Mouse (Mus musculus): ENCODE measurements around the gene Olfr550. TPM values are rescaled to one million over a fixed set of nuclear protein-coding genes. Genes with fewer than 3 reads are reported as not detected.
A peak's percentile ranks its signal among the peaks of the same experiment; 100 is the strongest.

Gene Olfr550
- polyA plus RNA-seq, 1 experiment, result not detected

DNA sequence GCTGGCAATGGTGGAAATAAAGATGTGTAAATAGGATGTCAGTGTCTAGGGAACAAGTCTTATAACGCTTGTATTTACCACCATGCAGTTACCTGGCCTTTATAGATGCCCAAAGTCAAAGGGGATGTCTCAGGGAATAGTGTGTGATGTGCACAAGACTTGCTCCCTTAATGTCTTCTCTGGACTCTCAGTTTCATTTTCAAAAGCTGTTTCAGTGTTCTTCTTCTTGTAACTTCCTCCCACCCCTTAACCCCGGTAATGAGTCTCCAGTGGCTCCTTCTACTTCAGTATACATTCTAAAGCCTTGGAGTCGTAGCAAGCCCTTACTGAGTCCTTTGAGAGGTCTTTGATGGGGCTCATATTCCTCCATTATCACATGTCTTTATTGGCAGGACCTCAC, 18.0 kb upstream of the Olfr550 start:
- no peak overlapping the region for H3K4me3 ChIP-seq (ENCODE audit: low read depth, low read length)
- no peak overlapping the region for H3K27ac ChIP-seq (ENCODE audit: insufficient read depth, low read length)
- H3K27me3 ChIP-seq (ENCODE audit: control insufficient read depth, insufficient read depth, low read length, poor library complexity, severe bottlenecking), result no peaks in the 10 kb centered on the region
- H3K9me3 ChIP-seq (replicated peaks; ENCODE audit: control insufficient read depth, insufficient read depth, low read length, poor library complexity, severe bottlenecking), result no peaks in the 10 kb centered on the region
- no peak overlapping the region for H3K9ac ChIP-seq (ENCODE audit: low read depth, poor library complexity, severe bottlenecking)
- no peaks in the 10 kb centered on the region for H3K4me1 ChIP-seq (ENCODE audit: control insufficient read depth, insufficient read depth, low read length)
- H3K36me3 ChIP-seq (ENCODE audit: control insufficient read depth, insufficient read depth, low read length, poor library complexity, severe bottlenecking), result no peaks in the 10 kb centered on the region
- TF ChIP-seq CTCF (IDR thresholded peaks at IDR 0.05; ENCODE audit: low read depth, low read length) (no peak), POLR2A (IDR thresholded peaks at IDR 0.05; ENCODE audit: insufficient read depth, low read length) (no peak), EP300 (IDR thresholded peaks at IDR 0.05; ENCODE audit: insufficient read depth, low read depth, low read length) (no peak)

DNA sequence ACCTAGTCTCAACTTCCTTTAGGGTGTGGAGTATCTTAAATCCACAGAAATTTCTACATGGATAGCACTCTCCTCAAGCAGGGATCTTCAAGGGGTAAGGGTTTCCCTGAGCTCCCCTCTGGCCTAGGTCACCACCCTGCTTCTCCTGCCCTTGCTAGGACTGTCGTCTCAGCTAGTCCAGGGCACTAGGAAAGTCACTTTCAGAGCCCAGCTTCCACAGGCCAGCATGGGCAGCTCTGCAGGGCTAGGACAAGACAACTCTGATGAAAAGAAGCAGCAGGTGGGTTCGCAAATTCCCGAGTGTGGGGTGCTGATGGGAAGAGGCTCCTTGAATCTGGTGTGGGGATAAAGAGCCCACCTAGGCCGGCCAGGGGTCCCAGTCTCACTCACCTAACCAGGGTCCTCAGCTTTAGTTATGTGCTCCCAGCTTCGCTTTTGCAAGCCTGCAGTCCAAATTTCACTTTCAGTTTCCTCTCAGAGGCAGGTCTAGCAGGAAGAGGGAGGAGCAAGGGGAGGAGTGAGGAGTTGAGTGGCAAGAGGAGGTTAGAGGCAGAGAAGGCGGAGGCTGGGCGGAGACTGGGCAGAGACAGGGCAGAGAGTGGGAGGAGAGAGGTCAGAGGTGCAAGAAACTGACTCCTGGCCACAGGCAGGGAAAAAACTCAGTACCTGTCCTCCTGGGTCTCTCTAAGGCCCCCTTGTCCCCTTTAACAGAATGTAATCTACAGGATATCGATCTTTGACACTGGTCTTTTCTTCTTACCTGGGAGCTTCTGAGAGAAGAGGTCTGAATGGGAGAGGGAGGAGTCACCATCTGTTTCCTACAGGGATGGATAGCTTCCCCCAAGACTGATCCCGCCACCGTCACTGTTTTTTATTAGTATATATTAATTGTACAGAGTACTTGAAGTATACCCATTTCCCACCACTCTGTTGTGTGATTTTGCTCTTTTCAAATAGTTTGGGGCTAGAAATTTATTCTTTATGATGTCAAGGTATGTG, 5.9 kb upstream of the Olfr550 start, which contains the start of gene Trim21:
Gene Trim21, minus strand, starts transcription at position 488 of the 999 bp plus-strand sequence.
- Histone ChIP-seq H3K4me3 (ENCODE audit: low read depth, low read length) (peak within 1 kb of the TSS; percentile 45), H3K27ac (ENCODE audit: insufficient read depth, low read length) (no peak within 1 kb of the TSS), H3K4me1 (ENCODE audit: control insufficient read depth, insufficient read depth, low read length) (no peaks in the 10 kb centered on the region), H3K9me3 (replicated peaks; ENCODE audit: control insufficient read depth, insufficient read depth, low read length, poor library complexity, severe bottlenecking) (no peaks in the 10 kb centered on the region), H3K36me3 (ENCODE audit: control insufficient read depth, insufficient read depth, low read length, poor library complexity, severe bottlenecking) (no peaks in the 10 kb centered on the region), H3K27me3 (ENCODE audit: control insufficient read depth, insufficient read depth, low read length, poor library complexity, severe bottlenecking) (no peaks in the 10 kb centered on the region), H3K9ac (ENCODE audit: low read depth, poor library complexity, severe bottlenecking) (no peak within 1 kb of the TSS)
- no peak for TF ChIP-seq CTCF (IDR thresholded peaks at IDR 0.05; ENCODE audit: low read depth, low read length)
- no peak for TF ChIP-seq EP300 (IDR thresholded peaks at IDR 0.05; ENCODE audit: insufficient read depth, low read depth, low read length)
- TF ChIP-seq POLR2A (IDR thresholded peaks at IDR 0.05; ENCODE audit: insufficient read depth, low read length), result no peak

DNA sequence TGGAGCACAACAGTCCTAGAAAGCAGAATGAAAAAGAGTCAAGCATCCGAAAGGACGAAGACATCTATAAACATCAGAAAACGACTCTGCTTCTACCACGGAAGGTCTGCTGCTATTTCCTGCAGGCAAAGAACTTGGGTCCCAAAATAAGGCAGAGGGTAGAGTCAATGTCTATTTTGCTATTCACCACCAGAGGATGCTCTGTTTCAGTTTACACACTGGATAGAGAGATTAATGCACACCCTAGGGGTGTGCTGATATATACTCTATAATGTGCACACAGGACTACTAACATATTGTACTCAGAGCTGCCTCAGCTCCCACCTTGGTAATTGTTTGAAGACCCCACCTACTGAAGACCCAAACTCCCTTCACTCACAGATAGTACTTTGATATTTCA, 5.0 kb upstream of the Olfr550 start:
- no peaks in the 10 kb centered on the region for H3K27me3 ChIP-seq (ENCODE audit: control insufficient read depth, insufficient read depth, low read length, poor library complexity, severe bottlenecking)
- no peak overlapping the region for H3K4me3 ChIP-seq (ENCODE audit: low read depth, low read length)
- TF ChIP-seq EP300 (IDR thresholded peaks at IDR 0.05; ENCODE audit: insufficient read depth, low read depth, low read length) (no peak), CTCF (IDR thresholded peaks at IDR 0.05; ENCODE audit: low read depth, low read length) (no peak), POLR2A (IDR thresholded peaks at IDR 0.05; ENCODE audit: insufficient read depth, low read length) (no peak)
- no peaks in the 10 kb centered on the region for H3K9me3 ChIP-seq (replicated peaks; ENCODE audit: control insufficient read depth, insufficient read depth, low read length, poor library complexity, severe bottlenecking)
- no peak overlapping the region for H3K27ac ChIP-seq (ENCODE audit: insufficient read depth, low read length)
- H3K4me1 ChIP-seq (ENCODE audit: control insufficient read depth, insufficient read depth, low read length), result no peaks in the 10 kb centered on the region
- H3K9ac ChIP-seq (ENCODE audit: low read depth, poor library complexity, severe bottlenecking), result no peak overlapping the region
- H3K36me3 ChIP-seq (ENCODE audit: control insufficient read depth, insufficient read depth, low read length, poor library complexity, severe bottlenecking), result no peaks in the 10 kb centered on the region

DNA sequence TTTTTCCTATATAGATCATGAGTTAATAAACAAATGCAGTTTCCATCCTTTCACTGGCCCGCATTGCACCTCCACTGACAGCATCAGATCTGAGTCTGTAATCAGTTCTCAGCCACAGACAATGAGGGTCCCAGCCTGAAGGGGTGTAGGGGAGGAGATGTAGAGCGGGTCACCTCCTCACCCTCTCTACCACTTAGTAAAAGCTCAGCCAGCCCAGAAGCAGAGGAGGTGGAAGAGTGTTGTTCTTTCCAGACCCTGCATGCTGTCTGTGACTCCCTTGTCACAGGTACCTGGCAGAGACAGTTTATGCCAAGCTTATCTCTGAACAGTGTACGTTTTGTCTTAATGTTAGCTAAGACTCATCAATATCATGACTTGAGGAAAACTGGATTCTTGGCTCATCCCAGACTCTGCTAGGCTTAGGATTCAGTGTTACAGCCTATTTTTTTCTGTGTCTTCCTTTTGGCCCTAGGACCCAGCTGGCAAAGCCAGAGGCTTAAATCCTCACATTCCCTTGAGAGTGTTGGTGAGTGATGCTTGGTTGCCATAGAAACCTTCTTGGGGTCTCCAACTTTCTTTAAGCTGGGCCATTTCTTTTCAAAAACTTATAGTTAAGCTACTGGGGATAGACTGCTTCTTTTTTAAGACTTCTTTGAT, 2.1 kb downstream of the Olfr550 start:
- Histone ChIP-seq H3K27ac (ENCODE audit: insufficient read depth, low read length) (no peak overlapping the region), H3K4me1 (ENCODE audit: control insufficient read depth, insufficient read depth, low read length) (no peaks in the 10 kb centered on the region), H3K27me3 (ENCODE audit: control insufficient read depth, insufficient read depth, low read length, poor library complexity, severe bottlenecking) (no peaks in the 10 kb centered on the region), H3K36me3 (ENCODE audit: control insufficient read depth, insufficient read depth, low read length, poor library complexity, severe bottlenecking) (no peaks in the 10 kb centered on the region), H3K9ac (ENCODE audit: low read depth, poor library complexity, severe bottlenecking) (no peak overlapping the region), H3K4me3 (ENCODE audit: low read depth, low read length) (no peak overlapping the region), H3K9me3 (replicated peaks; ENCODE audit: control insufficient read depth, insufficient read depth, low read length, poor library complexity, severe bottlenecking) (no peaks in the 10 kb centered on the region)
- TF ChIP-seq POLR2A (IDR thresholded peaks at IDR 0.05; ENCODE audit: insufficient read depth, low read length) (no peak), EP300 (IDR thresholded peaks at IDR 0.05; ENCODE audit: insufficient read depth, low read depth, low read length) (no peak)

DNA sequence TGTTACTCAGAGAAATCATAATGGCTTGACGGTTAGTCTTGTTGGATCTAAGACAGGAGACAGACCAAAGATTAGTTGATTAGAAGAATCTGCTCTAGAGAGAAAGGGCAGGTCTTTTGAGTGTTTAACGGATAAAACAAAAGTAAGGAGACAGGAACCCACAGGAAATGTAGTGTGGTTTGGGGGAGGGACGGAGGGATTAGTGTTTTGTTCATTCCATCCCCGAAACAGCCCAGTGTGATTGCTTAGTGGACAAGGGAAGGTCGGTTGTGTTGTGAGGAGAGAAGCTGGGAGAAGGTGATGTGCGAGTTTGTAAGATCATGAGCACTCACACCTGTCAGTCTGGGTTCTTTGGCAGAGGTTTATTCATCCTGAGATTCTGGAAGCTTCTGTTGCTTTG, 4.8 kb downstream of the Olfr550 start:
- H3K27me3 ChIP-seq (ENCODE audit: control insufficient read depth, insufficient read depth, low read length, poor library complexity, severe bottlenecking), result no peaks in the 10 kb centered on the region
- H3K36me3 ChIP-seq (ENCODE audit: control insufficient read depth, insufficient read depth, low read length, poor library complexity, severe bottlenecking), result no peaks in the 10 kb centered on the region
- no peak overlapping the region for H3K9ac ChIP-seq (ENCODE audit: low read depth, poor library complexity, severe bottlenecking)
- H3K27ac ChIP-seq (ENCODE audit: insufficient read depth, low read length), result no peak overlapping the region
- no peaks in the 10 kb centered on the region for H3K4me1 ChIP-seq (ENCODE audit: control insufficient read depth, insufficient read depth, low read length)
- TF ChIP-seq EP300 (IDR thresholded peaks at IDR 0.05; ENCODE audit: insufficient read depth, low read depth, low read length) (no peak), POLR2A (IDR thresholded peaks at IDR 0.05; ENCODE audit: insufficient read depth, low read length) (no peak), CTCF (IDR thresholded peaks at IDR 0.05; ENCODE audit: low read depth, low read length) (no peak)
- H3K4me3 ChIP-seq (ENCODE audit: low read depth, low read length), result no peak overlapping the region
- no peaks in the 10 kb centered on the region for H3K9me3 ChIP-seq (replicated peaks; ENCODE audit: control insufficient read depth, insufficient read depth, low read length, poor library complexity, severe bottlenecking)

DNA sequence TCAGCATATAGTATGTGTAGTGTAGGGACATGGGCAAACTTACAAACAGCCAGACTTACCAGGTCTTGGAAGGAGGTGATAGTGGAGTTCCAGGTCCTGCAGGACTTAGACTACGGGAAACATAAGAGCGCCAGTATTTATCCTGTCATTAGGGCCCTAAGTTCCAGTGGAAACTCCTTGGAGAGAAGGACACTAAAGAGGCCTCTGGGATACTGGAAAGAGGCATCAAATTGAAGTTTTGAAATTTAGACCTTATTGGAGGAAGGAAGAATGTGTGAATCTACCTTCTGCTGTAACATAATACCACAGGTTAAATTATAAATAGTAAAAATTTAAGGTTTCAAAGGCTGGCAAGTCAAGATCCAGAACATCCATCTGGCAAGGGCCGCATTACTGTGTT, 20.5 kb downstream of the Olfr550 start, which contains the start of gene Olfr551:
Gene Olfr551, minus strand, starts transcription at position 101 of the 400 bp plus-strand sequence.
- no peaks in the 10 kb centered on the region for H3K36me3 ChIP-seq (ENCODE audit: control insufficient read depth, insufficient read depth, low read length, poor library complexity, severe bottlenecking)
- TF ChIP-seq POLR2A (IDR thresholded peaks at IDR 0.05; ENCODE audit: insufficient read depth, low read length), result no peak
- TF ChIP-seq CTCF (IDR thresholded peaks at IDR 0.05; ENCODE audit: low read depth, low read length), result no peak
- TF ChIP-seq EP300 (IDR thresholded peaks at IDR 0.05; ENCODE audit: insufficient read depth, low read depth, low read length), result no peak
- no peak within 1 kb of the TSS for H3K4me3 ChIP-seq (ENCODE audit: low read depth, low read length)

More for the DNA sequence above, 20.5 kb downstream of the Olfr550 start, which contains the start of gene Olfr551:
- no peaks in the 10 kb centered on the region for H3K4me1 ChIP-seq (ENCODE audit: control insufficient read depth, insufficient read depth, low read length)
- no peak within 1 kb of the TSS for H3K9ac ChIP-seq (ENCODE audit: low read depth, poor library complexity, severe bottlenecking)
- no peak within 1 kb of the TSS for H3K27ac ChIP-seq (ENCODE audit: insufficient read depth, low read length)
- H3K9me3 ChIP-seq (replicated peaks; ENCODE audit: control insufficient read depth, insufficient read depth, low read length, poor library complexity, severe bottlenecking), result no peaks in the 10 kb centered on the region
- no peaks in the 10 kb centered on the region for H3K27me3 ChIP-seq (ENCODE audit: control insufficient read depth, insufficient read depth, low read length, poor library complexity, severe bottlenecking)

All from ES-Bruce4 (cell line).